In genomic region chr9:10121350-10122057, GRCm38 (mm10) we compare ENCODE assay signal across 20 mouse cellular contexts.
"Had no signal": no experiment of that assay in that cellular context is flagged by ENCODE, and none has a peak within 500 bp of the region (broad histone marks: within the 10 kb centered on the region; RNA-seq: fewer than 3 reads in every experiment).

No protein-coding gene starts in this region.

- ATAC-seq: liver, postnatal 0 days had no signal

- H3K4me2 ChIP-seq: limb, embryonic 12.5 days; limb, embryonic 15.5 days; liver, embryonic 11.5 days; lung, embryonic 15.5 days; midbrain, embryonic 11.5 days; neural tube, embryonic 13.5 days; stomach, embryonic 15.5 days had no signal

- H3K36me3 ChIP-seq: limb, embryonic 12.5 days; limb, embryonic 15.5 days; lung, embryonic 15.5 days; neural tube, embryonic 13.5 days; stomach, embryonic 15.5 days had no signal

- H3K9me3 ChIP-seq: limb, embryonic 12.5 days; limb, embryonic 15.5 days; lung, embryonic 15.5 days; neural tube, embryonic 13.5 days; stomach, embryonic 15.5 days had no signal

- H3K4me3 ChIP-seq: limb, embryonic 12.5 days; limb, embryonic 15.5 days; lung, embryonic 15.5 days; myocyte; neural tube, embryonic 13.5 days; stomach, embryonic 15.5 days had no signal

- H3K9ac ChIP-seq: limb, embryonic 12.5 days; limb, embryonic 15.5 days; liver, embryonic 14.5 days; liver, postnatal 0 days; lung, embryonic 15.5 days; neural tube, embryonic 13.5 days; stomach, embryonic 15.5 days had no signal

- H3K27ac ChIP-seq: limb, embryonic 12.5 days; limb, embryonic 15.5 days; liver, embryonic 14.5 days; lung, embryonic 15.5 days; neural tube, embryonic 13.5 days; stomach, embryonic 15.5 days had no signal

- H3K27me3 ChIP-seq: limb, embryonic 12.5 days; limb, embryonic 15.5 days; lung, embryonic 15.5 days; neural tube, embryonic 13.5 days; stomach, embryonic 15.5 days had no signal

- DNase-seq: kidney, postnatal 14 days; kidney, postnatal 4 days; left cerebral cortex, postnatal 4 days; liver, postnatal 0 days; lung, postnatal 10 days; lung, postnatal 36 days; midbrain, embryonic 14.5 days; retina, postnatal 1 day; right cerebral cortex, postnatal 25 days; spleen, adult 18-20 months; thymus, postnatal 25 days had no signal

- H3K4me1 ChIP-seq: limb, embryonic 12.5 days; limb, embryonic 15.5 days; lung, embryonic 15.5 days; neural tube, embryonic 13.5 days; stomach, embryonic 15.5 days had no signal
